Mouse (Mus musculus) ovary, adult 18-20 months (tissue): ENCODE data around the gene Agpat1.

Experiments
- DNase-seq: peaks from one replicate; pipeline ENCODE4 v3.0.0; 2022; ENCODE audit warnings: low spot score, mixed read lengths

Gene Agpat1

GRCm38 (mm10) chr17:34655160-34655559 lies 51.1 kb downstream of the Agpat1 start:
- DNase-seq: no peak

GRCm38 (mm10) chr17:34655581-34655991 lies 51.5 kb downstream of the Agpat1 start:
- DNase-seq: peak; percentile 83

GRCm38 (mm10) chr17:34656666-34657065 lies 52.6 kb downstream of the Agpat1 start:
- no peak for DNase-seq

GRCm38 (mm10) chr17:34657271-34657670 lies 53.2 kb downstream of the Agpat1 start:
- no peak for DNase-seq

- no peak for DNase-seq
Observed at GRCm38 (mm10) chr17:34658145-34658544, 54.1 kb downstream of the Agpat1 start.

GRCm38 (mm10) chr17:34658591-34658990 lies 54.5 kb downstream of the Agpat1 start:
- DNase-seq: no peak

GRCm38 (mm10) chr17:34659181-34659896 lies 55.3 kb downstream of the Agpat1 start:
- DNase-seq: no peak

GRCm38 (mm10) chr17:34659897-34660214 lies 55.8 kb downstream of the Agpat1 start:
- no peak for DNase-seq

- DNase-seq: no peak
Observed at GRCm38 (mm10) chr17:34660259-34660820, 56.3 kb downstream of the Agpat1 start.

GRCm38 (mm10) chr17:34661121-34661591 lies 57.1 kb downstream of the Agpat1 start:
- DNase-seq: no peak

GRCm38 (mm10) chr17:34662468-34662867 lies 58.4 kb downstream of the Agpat1 start:
- no peak for DNase-seq

- DNase-seq: no peak
Observed at GRCm38 (mm10) chr17:34662978-34663377, 58.9 kb downstream of the Agpat1 start.
